Mouse (Mus musculus) cerebellum, adult 2 months (tissue): ENCODE results near the gene Yipf1.

Experiments
- CTCF ChIP-seq: fragments of 200-500 bp; IDR thresholded peaks from 2 replicates; pipeline ENCODE4 v1.5.1; 2011; ENCODE audit warnings: low read depth, mild to moderate bottlenecking, control low read depth, low read length, moderate library complexity, borderline replicate concordance; ENCODE audit not compliant: insufficient read depth
- POLR2A ChIP-seq: fragments of 200-500 bp; IDR thresholded peaks from 2 replicates; pipeline ENCODE4 v1.6.1; 2011; ENCODE audit warnings: low read length, control low read depth, borderline replicate concordance; ENCODE audit not compliant: insufficient read depth

- TF ChIP-seq CTCF (no peak), POLR2A (no peak)
These were observed 13.1 kb upstream of the Yipf1 start for GRCm38 (mm10) chr4:107300902-107301555.
